Mouse (Mus musculus) myocyte (in vitro differentiated cells): ENCODE measurements around the gene Mid1ip1. TPM values are rescaled to one million over a fixed set of nuclear protein-coding genes. Genes with fewer than 3 reads are reported as not detected.

Experiments used
- H3K27me3 ChIP-seq: one replicate; pipeline ENCODE4 v1.6.1; 2011; ENCODE audit not compliant: control insufficient read depth, insufficient read depth, insufficient read length
- H3K36me3 ChIP-seq: one replicate; pipeline ENCODE4 v1.6.1; 2011; ENCODE audit not compliant: control insufficient read depth, insufficient read depth
- H3K4me2 ChIP-seq: one replicate; pipeline ENCODE4 v1.6.1; 2011; ENCODE audit warnings: low read depth, control low read depth
- H3K4me3 ChIP-seq: one replicate; pipeline ENCODE4 v1.5.1; 2011; ENCODE audit warnings: mild to moderate bottlenecking, control low read depth, moderate library complexity
- H3K79me2 ChIP-seq: one replicate; pipeline ENCODE4 v1.6.1; 2011; ENCODE audit not compliant: control insufficient read depth, insufficient read depth
- H3ac ChIP-seq: one replicate; pipeline ENCODE4 v1.6.1; 2011; ENCODE audit not compliant: control insufficient read depth, insufficient read length
- CEBPB ChIP-seq: IDR thresholded peaks from 2 replicates; pipeline ENCODE4 v1.6.1; 2011; ENCODE audit warnings: mild to moderate bottlenecking, moderate library complexity; ENCODE audit not compliant: poor library complexity, insufficient read depth, severe bottlenecking
- E2F4 ChIP-seq: IDR thresholded peaks from one replicate; pipeline ENCODE4 v1.6.1; 2011; ENCODE audit warnings: mild to moderate bottlenecking, control low read depth, moderate library complexity; ENCODE audit not compliant: insufficient read depth
- MAX ChIP-seq: IDR thresholded peaks from one replicate; pipeline ENCODE4 v1.6.1; 2011; ENCODE audit warnings: low read depth, mild to moderate bottlenecking, control low read depth
- MYOD1 ChIP-seq, 3 experiments: IDR thresholded peaks; one replicate each; pipeline ENCODE4 v1.6.1; 2011; ENCODE audit warnings: control low read depth in 2 of 3, low read depth in 2 of 3, mild to moderate bottlenecking in 2 of 3, moderate library complexity in 1 of 3; ENCODE audit not compliant: insufficient read length in 2 of 3, control insufficient read depth in 1 of 3
- MYOG ChIP-seq, 3 experiments: IDR thresholded peaks; one replicate each; pipeline ENCODE4 v1.6.1; 2011; ENCODE audit warnings: control low read depth in 2 of 3, low read depth in 2 of 3, mild to moderate bottlenecking in 2 of 3; ENCODE audit not compliant: insufficient read length in 2 of 3, control insufficient read depth in 1 of 3, insufficient read depth in 1 of 3
- POLR2A ChIP-seq: IDR thresholded peaks from one replicate; pipeline ENCODE4 v1.6.1; 2011; ENCODE audit warnings: low read depth, mild to moderate bottlenecking, control low read depth, moderate library complexity; ENCODE audit not compliant: insufficient read length
- POLR2AphosphoS2 ChIP-seq: IDR thresholded peaks from one replicate; pipeline ENCODE4 v1.6.1; 2011; ENCODE audit warnings: low read depth, control low read depth; ENCODE audit not compliant: insufficient read length
- REST ChIP-seq: IDR thresholded peaks from one replicate; pipeline ENCODE4 v1.6.1; 2011; ENCODE audit warnings: mild to moderate bottlenecking, control low read depth, moderate library complexity; ENCODE audit not compliant: insufficient read depth, insufficient read length
- SRF ChIP-seq: IDR thresholded peaks from one replicate; pipeline ENCODE4 v1.6.1; 2011; ENCODE audit warnings: low read depth; ENCODE audit not compliant: control insufficient read depth, insufficient read length
- TCF12 ChIP-seq: IDR thresholded peaks from one replicate; pipeline ENCODE4 v1.6.1; 2011; ENCODE audit warnings: mild to moderate bottlenecking, control low read depth; ENCODE audit not compliant: poor library complexity, insufficient read depth, severe bottlenecking
- TCF3 ChIP-seq: IDR thresholded peaks from one replicate; pipeline ENCODE4 v1.6.1; 2011; ENCODE audit warnings: low read depth, control low read depth; ENCODE audit not compliant: insufficient read length
- USF1 ChIP-seq: IDR thresholded peaks from one replicate; pipeline ENCODE4 v1.6.1; 2011; ENCODE audit warnings: low read depth, mild to moderate bottlenecking, control low read depth, moderate library complexity
- polyA plus RNA-seq: library from polyadenylated mRNA; unstranded; fragments of >200 nt; fragmentation: generic; extraction: Trizol; gene quantifications from one replicate; pipeline ENCODE4 v1.2.1, GENCODE M21; 2012; ENCODE audit warnings: missing spikeins

The Mid1ip1 gene
- polyA plus RNA-seq, 1 experiment = 244 TPM

- no peaks in the 10 kb centered on the region for H3K36me3 ChIP-seq
- H3K27me3 ChIP-seq = no peaks in the 10 kb centered on the region
- H3K4me3 ChIP-seq = peak overlapping the region; percentile 92
- H3ac ChIP-seq = peak overlapping the region; percentile 49
- peaks cover 23% of the 10 kb centered on the region for H3K79me2 ChIP-seq
- peak overlapping the region; percentile 84 for H3K4me2 ChIP-seq
- peak; percentile 78 for TF ChIP-seq POLR2AphosphoS2
- TF ChIP-seq SRF = no peak
- no peak for TF ChIP-seq USF1
- TF ChIP-seq MYOG (IDR thresholded peaks at IDR 0.05; ENCODE audit: control insufficient read depth in 1 of 3, insufficient read depth in 1 of 3, insufficient read length in 2 of 3, low read depth in 2 of 3) = peak in 1 of 3 experiments; percentile 5
- TF ChIP-seq TCF12 = no peak
- peak; percentile 66 for TF ChIP-seq POLR2A
- TF ChIP-seq CEBPB = no peak
- no peak for TF ChIP-seq E2F4
- no peak for TF ChIP-seq REST
- no peak for TF ChIP-seq TCF3
- TF ChIP-seq MYOD1 (IDR thresholded peaks at IDR 0.05; ENCODE audit: control insufficient read depth in 1 of 3, insufficient read length in 2 of 3, low read depth in 2 of 3) = peak in 1 of 3 experiments; percentile 24
- no peak for TF ChIP-seq MAX
Observed at GRCm38 (mm10) chrX:10716917-10717763, 2.3 kb downstream of the Mid1ip1 start.

GRCm38 (mm10) chrX:10718021-10718837 is 3.4 kb downstream of the Mid1ip1 start:
- peak in 1 of 3 experiments; percentile 12 for TF ChIP-seq MYOG (IDR thresholded peaks at IDR 0.05; ENCODE audit: control insufficient read depth in 1 of 3, insufficient read depth in 1 of 3, insufficient read length in 2 of 3, low read depth in 2 of 3)
- no peak for TF ChIP-seq REST
- no peak for TF ChIP-seq MYOD1 (IDR thresholded peaks at IDR 0.05; ENCODE audit: control insufficient read depth in 1 of 3, insufficient read length in 2 of 3, low read depth in 2 of 3)
- TF ChIP-seq POLR2AphosphoS2 = peak; percentile 47
- no peak for TF ChIP-seq MAX
- TF ChIP-seq POLR2A = peak; percentile 4
- peak overlapping the region; percentile 49 for H3ac ChIP-seq
- H3K27me3 ChIP-seq = no peaks in the 10 kb centered on the region
- H3K4me3 ChIP-seq = peak overlapping the region; percentile 92
- peak overlapping the region; percentile 12 for H3K4me2 ChIP-seq
- H3K36me3 ChIP-seq = no peaks in the 10 kb centered on the region
- peaks cover 23% of the 10 kb centered on the region for H3K79me2 ChIP-seq

GRCm38 (mm10) chrX:10718838-10719539 is 4.2 kb downstream of the Mid1ip1 start:
- Histone ChIP-seq H3K4me3 (peak overlapping the region; percentile 92), H3K27me3 (no peaks in the 10 kb centered on the region), H3ac (peak overlapping the region; percentile 49), H3K36me3 (no peaks in the 10 kb centered on the region), H3K4me2 (peak overlapping the region; percentile 61), H3K79me2 (peaks cover 23% of the 10 kb centered on the region)
- peak; percentile 76 for TF ChIP-seq CEBPB
- TF ChIP-seq MYOD1 (IDR thresholded peaks at IDR 0.05; ENCODE audit: control insufficient read depth in 1 of 3, insufficient read length in 2 of 3, low read depth in 2 of 3) = no peak
- peak; percentile 66 for TF ChIP-seq POLR2A
- no peak for TF ChIP-seq MYOG (IDR thresholded peaks at IDR 0.05; ENCODE audit: control insufficient read depth in 1 of 3, insufficient read depth in 1 of 3, insufficient read length in 2 of 3, low read depth in 2 of 3)
- no peak for TF ChIP-seq TCF12
- TF ChIP-seq E2F4 = no peak
- no peak for TF ChIP-seq USF1
- TF ChIP-seq POLR2AphosphoS2 = peak; percentile 71
- no peak for TF ChIP-seq REST

- TF ChIP-seq CEBPB (no peak), MAX (no peak), MYOG (IDR thresholded peaks at IDR 0.05; ENCODE audit: control insufficient read depth in 1 of 3, insufficient read depth in 1 of 3, insufficient read length in 2 of 3, low read depth in 2 of 3) (no peak), MYOD1 (IDR thresholded peaks at IDR 0.05; ENCODE audit: control insufficient read depth in 1 of 3, insufficient read length in 2 of 3, low read depth in 2 of 3) (no peak), TCF3 (no peak), TCF12 (no peak), USF1 (no peak), POLR2AphosphoS2 (no peak), REST (no peak), POLR2A (no peak), SRF (no peak), E2F4 (no peak)
- peaks cover 23% of the 10 kb centered on the region for H3K79me2 ChIP-seq
- peak overlapping the region; percentile 92 for H3K4me3 ChIP-seq
- no peaks in the 10 kb centered on the region for H3K36me3 ChIP-seq
- H3K27me3 ChIP-seq = no peaks in the 10 kb centered on the region
- H3ac ChIP-seq = no peak overlapping the region
- peak overlapping the region; percentile 61 for H3K4me2 ChIP-seq
Observed at GRCm38 (mm10) chrX:10720391-10720790, 5.6 kb downstream of the Mid1ip1 start.
